Mouse (Mus musculus) cerebellum, postnatal 10 days (tissue): ENCODE data around the gene Tm4sf1.
A peak's percentile ranks its signal among the peaks of the same experiment; 100 is the strongest.

ENCODE experiments used
- DNase-seq, 2 experiments: peaks; one replicate each; pipeline ENCODE4 v3.0.0; 2021; ENCODE audit warnings: mixed read lengths in 2 of 2

Gene Tm4sf1

DNA sequence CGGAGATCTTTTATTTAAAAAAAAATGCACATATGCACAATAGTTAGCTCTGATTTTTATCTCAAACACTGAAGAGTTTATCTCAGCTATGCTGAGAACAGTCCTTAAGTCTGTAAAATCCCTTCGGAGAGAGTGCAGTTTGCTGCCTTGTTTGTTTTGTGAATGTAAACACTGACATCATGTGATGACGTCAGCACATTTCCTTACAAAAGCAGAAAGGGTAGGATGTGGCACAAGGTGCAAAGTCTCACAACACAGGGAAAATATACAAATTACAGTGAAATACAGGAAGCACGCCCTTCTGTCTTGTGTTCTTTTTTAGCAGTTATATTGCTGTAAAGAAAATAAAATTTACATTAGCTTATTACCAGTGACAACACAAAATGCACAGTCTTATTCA is 14.3 kb downstream of the Tm4sf1 start:
- DNase-seq, result no peak

DNA sequence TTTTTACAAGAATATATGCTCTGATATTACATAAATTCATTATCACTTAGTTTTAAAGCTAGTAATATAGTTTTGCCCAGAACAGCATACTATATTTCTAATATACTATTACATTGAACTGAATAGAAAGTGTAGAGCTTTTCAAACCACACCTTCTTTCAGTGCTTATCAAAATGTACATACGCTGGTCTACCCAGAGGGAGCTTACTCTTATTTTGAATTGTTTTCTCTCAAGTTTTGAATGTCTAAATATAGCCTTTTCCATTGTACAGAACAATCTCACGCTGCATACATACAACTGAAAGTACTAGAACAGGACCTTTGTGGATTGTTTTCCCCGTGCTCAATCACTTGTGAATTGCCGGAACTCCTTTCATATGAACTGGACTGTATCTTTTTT is 23.6 kb downstream of the Tm4sf1 start:
- no peak for DNase-seq

DNA sequence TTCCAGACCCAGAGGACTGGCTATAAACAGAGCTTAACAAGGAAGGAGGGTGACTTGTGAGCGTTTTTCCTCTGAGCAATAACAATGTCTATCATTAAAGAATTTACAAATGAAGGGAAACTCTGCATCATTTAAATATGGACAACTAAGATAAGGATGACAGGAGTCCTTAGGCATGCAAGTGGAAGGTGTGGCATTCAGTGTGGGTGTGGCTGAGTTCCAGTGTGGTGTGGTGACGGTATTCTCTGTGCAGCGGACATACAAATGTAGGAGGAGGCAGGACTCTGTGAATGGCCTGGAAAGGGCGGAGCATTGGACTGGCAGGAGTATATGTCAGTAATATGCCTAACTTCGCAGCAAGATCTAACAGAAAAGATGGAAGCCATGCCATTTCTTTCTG is 24.3 kb downstream of the Tm4sf1 start:
- DNase-seq, result no peak

DNA sequence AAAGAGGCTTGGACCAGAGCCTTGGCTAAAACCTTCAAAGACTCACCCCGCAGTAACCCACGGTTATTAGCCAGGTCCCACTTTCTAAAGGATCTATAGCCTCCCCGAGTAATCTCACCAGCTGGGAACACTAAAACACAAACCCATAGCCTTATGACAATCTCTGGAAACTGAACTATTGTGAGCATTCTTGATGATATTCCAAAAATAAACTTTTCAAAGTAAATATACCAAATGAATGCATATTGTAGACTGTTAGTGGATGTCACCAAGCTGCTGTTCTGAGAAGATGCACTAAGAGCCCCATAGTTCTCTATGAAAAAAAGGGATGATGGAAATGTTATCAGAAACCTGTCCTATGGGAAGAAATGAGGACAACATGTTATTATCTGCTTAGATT is 25.0 kb downstream of the Tm4sf1 start:
- DNase-seq, result no peak

DNA sequence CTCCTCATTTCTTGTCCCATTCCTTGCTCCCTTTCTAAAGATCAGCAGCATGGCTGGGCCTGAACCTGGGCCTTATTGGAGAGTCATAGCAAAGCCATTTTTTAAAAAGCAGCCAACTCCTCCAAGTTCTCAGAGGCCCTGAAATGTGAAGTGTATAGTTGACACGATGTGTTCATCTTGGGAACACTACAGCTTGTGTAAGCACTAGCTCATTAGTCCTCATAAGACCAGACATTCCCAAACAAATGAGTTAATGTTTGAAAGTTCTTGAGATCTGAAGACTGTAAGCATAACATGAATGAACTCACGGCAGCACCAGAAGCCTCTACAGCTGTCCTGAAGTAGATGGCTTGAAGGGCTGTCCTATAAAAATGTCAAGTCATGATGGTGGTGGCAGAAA is 32.8 kb downstream of the Tm4sf1 start:
- DNase-seq, result no peak

DNA sequence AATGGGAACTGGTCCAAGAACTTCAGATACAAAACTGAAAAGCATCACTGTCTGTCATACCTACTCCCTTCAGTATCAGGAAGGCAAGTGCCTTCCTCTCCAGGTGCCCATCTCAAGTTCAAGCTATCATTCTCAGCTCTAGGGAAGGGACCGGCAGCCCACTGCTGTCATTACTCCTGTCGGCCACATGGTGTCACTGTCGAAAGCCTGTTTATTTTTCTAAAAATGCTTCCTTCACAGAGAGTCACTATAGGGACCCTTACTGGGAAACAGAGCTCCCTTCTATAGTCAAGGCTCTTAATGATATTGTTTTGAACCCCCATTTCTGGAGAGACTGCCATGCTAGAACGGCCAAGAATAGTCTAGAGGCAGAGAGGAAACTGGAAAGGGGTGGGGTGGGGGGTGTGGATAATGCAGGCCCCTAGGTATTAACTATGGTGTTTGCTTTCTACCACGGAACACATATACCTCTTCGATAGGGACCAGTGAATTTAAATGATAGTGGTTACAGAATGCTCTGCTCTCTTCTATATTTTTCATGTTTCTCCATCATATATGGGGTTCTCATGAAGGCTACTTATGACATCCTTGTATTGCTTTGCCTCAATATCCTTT is 34.1 kb downstream of the Tm4sf1 start:
- DNase-seq, result peak; percentile 65 to 66

DNA sequence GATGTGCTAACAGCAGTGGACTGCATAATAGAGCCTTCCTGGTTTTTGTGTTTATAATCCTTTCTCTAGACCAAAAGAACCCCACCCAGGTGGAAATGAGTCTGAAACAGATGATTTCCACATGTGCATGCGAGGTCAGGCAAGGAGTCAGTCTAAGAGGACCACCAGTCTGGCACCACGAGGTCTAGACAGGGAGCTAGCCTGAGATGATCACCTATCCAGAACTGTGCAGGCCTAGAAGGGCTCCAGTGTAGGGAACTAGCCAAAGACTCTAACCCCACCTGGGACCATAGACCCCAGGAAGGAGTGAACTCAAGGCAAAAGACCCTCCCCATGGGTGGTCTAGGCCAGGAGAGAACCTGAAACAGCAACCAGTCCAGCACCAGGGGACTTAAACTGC is 48.7 kb downstream of the Tm4sf1 start:
- DNase-seq, result no peak

DNA sequence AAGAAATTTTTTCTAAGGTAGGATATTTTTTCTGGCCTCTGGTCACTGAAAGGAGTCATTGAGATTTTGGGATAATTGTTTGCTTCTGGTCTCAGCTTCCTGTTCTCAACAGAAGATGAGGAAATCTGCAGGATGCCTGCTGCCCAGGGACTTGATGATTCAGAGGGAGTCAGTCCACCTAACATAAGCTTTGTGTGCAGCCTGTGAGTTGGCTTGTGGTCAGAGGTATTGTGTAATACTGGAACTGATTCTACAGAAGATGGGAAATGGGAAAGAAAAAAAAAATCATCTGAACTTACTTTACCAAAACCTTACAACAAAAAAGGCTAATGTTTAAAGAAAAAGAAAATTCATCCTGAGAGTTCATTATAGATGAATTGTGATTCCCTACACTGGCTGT is 49.2 kb downstream of the Tm4sf1 start:
- no peak for DNase-seq

DNA sequence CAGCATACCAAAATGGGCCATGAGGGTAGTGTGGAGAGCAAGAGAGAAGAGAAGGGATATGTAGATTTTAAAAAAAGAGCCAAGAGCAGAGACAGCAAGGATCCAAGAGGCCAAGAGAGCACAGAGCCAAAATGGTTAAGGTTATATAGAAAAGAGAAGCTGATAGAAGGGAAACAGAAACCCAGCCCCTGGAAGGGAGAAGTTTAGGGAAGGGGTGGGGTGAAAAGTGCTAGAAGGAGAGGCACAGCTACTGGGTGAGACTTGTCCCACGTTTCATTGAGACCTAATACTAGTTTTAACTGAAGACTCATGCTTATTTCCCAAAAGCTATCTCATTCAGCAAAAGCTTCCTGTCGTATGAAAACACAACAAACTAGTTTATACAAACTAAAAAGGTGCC is 56.5 kb downstream of the Tm4sf1 start:
- DNase-seq, result no peak
